Mouse (Mus musculus) cerebellum, adult 2 months (tissue): Measurements from ENCODE around the gene Mlx.

Source experiments
- CTCF ChIP-seq: fragments of 200-500 bp; IDR thresholded peaks from 2 replicates; pipeline ENCODE4 v1.5.1; 2011; ENCODE audit warnings: low read depth, mild to moderate bottlenecking, control low read depth, low read length, moderate library complexity, borderline replicate concordance; ENCODE audit not compliant: insufficient read depth
- POLR2A ChIP-seq: fragments of 200-500 bp; IDR thresholded peaks from 2 replicates; pipeline ENCODE4 v1.6.1; 2011; ENCODE audit warnings: low read length, control low read depth, borderline replicate concordance; ENCODE audit not compliant: insufficient read depth

- peak; percentile 34; the same call in 1 of the 2 replicates for TF ChIP-seq CTCF
- no peak for TF ChIP-seq POLR2A
These were observed 33.1 kb upstream of the Mlx start for GRCm38 (mm10) chr11:101053974-101054373.
